Mouse (Mus musculus): ENCODE measurements around the gene Pax4. TPM values are rescaled to one million over a fixed set of nuclear protein-coding genes. Genes with fewer than 3 reads are reported as not detected.

The Pax4 gene
- polyA plus RNA-seq (2012; rRNA removed), result not detected in 2 replicates

- DNase-seq (ENCODE audit: low read depth), result no peak
Observed at GRCm38 (mm10) chr6:28449253-28449652, at the start of gene Pax4. Gene Pax4 (minus strand): TSS chr6:28449353.

GRCm38 (mm10) chr6:28497837-28498236 is 48.7 kb upstream of the Pax4 start:
- no peak for DNase-seq (ENCODE audit: low read depth)

DNA sequence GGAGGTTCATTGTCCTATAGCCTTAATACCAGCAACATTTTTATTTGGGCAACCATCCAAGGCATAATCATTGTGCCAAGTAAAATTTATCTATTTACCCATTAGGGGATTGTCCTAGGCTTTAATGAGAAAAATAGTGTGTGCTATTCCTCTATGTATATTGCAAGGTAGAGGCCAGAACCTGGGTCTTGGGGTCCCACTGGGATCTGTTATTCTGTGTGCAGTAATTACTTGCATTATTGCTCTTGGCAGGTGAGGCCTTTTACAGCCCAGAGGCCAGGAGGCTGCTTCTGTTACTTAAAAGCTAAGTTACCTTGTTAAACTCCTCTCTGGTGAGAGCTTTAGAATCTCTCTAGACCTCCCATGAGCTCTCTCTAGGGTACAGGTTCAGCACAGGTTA is 42.0 kb upstream of the Pax4 start:
- no peak for DNase-seq (ENCODE audit: low read depth)

GRCm38 (mm10) chr6:28490612-28491011 is 41.5 kb upstream of the Pax4 start:
- DNase-seq (ENCODE audit: low read depth), result no peak

DNA sequence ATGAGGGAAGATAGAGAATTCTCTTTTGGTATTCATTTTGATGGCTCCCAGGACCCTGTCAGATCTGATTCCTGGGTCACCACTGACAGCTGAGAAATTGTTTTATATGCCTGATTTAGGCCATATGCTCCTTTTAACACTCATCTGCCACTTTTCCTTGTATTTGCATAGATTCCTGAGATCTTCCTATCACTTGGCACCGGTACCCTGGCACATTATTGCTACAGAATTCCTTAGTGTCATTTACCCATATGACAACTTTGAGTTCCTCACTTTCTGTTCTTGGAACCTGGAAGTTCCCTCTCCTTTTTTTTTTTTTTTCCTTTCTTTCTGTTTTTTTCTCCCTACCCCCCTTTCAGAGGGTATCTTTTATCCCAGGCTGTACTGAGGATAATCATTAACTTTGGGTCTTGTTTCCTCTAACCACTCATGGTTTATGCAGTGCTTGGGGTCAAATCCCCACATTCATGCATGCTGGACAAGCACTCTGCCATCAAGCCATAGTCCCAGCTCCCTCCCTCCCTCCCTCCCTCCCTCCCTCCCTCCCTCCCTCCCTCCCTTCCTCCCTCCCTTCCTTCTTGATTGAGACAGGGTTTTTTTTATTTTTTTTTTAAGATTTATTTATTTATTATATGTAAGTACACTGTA is 39.2 kb upstream of the Pax4 start:
- DNase-seq (ENCODE audit: low read depth), result no peak

DNA sequence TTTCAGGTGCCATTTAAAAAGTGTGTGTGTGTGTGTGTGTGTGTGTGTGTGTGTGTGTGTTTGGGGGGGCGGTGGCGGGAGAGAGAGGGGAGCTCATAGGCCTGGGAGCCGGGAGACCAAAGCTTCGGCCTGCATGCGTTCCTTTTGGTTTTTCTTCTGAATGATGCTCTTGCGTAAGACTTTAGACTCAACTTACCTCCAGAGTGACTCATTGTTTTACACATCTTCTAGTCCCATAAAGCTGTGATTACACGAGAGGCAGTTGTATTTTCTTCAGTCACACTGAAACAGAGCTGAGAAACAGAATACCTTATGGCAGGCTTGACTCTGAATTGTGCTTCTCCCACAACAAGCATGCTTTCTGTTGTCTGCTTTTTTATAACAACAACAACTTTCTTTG is 37.8 kb upstream of the Pax4 start:
- DNase-seq (ENCODE audit: low read depth), result no peak

- no peak for DNase-seq (ENCODE audit: low read depth)
Observed at GRCm38 (mm10) chr6:28486471-28486870, 37.3 kb upstream of the Pax4 start.

- no peak for DNase-seq (ENCODE audit: low read depth)
Observed at GRCm38 (mm10) chr6:28486008-28486407, 36.9 kb upstream of the Pax4 start.

GRCm38 (mm10) chr6:28482711-28483315 is 33.7 kb upstream of the Pax4 start:
- DNase-seq (ENCODE audit: low read depth), result no peak

DNA sequence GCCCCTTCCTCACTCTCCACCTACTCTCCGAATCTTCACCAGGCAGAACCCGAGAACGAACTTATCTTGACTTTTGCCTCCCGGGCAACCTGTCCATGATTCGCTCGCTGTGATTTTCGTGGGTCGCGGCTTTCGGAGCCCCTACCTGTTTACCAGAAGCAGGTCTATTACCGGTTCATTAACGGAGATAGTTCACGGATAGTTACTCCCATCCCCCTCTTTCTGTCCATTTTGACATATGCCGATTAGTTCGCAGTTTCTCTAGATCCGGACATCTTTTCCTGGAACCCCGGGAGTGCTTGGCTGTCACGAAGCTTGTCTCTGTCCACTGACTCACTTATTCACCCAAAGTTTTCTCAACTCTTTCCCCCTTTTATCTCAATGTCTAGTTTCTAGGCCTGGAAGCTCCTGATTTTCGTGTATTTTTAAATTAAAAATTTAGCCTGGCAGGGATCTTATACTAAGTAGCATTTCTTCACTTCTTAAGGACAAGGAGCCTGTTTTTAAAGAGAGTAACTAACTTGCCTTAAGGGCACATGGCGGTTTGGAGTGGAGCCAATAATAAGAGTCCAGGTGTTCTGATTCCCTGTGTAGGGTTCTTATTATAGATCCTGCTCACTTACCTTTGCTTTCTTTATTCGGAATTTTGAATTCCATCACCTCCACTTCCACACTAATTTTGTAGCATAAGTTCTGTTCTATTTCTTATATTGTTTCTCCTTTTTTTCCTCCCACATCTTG is 31.8 kb upstream of the Pax4 start:
- DNase-seq (ENCODE audit: low read depth), result peak; percentile 70

- peak; percentile 99 for DNase-seq (ENCODE audit: low read depth)
Observed at GRCm38 (mm10) chr6:28479865-28480751, 31.0 kb upstream of the Pax4 start.

DNA sequence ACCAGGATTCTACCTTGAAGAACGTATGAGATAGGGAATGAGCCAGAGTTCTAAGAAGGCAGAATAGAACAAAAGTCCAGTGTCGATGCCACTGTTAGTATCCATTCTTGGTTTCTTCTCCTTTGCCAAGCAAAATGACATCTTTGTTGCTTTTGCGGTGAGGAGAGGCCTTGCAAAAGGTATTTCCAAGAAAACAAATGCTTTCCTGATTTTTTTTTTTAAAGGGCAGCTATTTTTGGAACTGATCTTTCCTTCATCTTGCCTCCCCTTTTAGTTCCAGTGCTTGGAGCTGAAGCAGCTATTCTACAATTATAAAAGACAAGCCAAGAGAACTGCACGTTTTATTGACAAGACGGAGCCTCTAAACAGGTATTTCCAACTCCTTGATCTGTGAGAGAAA is 25.7 kb upstream of the Pax4 start, which contains the start of gene Snd1:
Gene Snd1 (plus strand): TSS at position 301 of the 400 bp plus-strand sequence.
- no peak for DNase-seq (ENCODE audit: low read depth)

DNA sequence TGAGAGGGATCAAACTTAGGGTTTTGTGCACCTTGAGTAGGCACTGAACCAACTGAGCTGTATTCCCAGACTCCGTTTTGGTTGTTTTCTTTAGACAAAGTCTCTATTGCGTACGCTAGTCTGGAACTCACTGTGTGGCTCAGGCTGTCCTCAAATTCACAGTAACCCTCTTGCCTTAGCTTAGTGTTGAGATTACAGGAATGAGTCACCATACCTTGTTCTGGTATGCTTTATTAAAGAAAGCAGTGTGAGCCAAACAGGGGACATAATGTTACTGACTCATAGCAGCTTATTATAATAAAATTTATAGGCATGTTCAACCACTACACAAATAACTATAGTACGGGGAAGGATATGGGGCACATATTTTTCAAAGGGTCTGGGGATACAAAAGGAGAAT is 25.1 kb upstream of the Pax4 start:
- no peak for DNase-seq (ENCODE audit: low read depth)

DNA sequence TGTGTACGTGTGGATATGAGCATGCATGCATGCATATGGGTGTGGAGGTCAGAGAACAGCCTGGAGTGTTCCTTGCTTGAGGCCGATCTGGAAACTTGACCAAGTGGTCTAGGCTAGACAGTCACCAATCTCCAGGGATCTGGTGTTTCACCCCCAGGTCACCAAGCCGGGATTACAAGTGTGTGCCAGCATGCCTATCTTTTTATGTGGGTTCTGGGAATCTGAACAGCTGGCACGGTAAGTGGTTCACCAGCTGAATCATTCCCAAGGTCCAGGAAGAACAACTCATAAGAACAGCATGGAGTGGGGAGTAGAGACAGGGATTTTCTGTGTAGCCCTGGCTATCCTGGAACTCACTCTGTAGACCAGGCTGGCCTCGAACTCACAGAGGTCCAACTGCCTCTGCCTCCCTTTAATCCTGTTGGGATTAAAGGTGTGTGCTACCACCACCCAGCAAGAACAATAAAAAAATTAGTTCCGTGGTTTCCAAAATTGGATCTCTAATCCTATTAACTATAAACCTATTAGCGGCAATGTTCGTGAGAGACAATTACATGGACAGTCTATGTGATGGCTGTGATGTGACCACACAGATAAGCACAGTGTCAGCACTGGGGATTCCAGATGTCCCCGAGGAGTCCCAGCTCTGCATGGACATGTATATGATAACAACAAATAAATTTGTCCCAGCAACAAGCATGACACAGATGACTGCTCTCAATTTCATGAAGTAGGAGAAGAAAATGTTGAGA is 22.3 kb upstream of the Pax4 start:
- no peak for DNase-seq (ENCODE audit: low read depth)

- no peak for DNase-seq (ENCODE audit: low read depth)
Observed at GRCm38 (mm10) chr6:28470621-28471020, 21.5 kb upstream of the Pax4 start.

GRCm38 (mm10) chr6:28470017-28470602 is 21.0 kb upstream of the Pax4 start:
- no peak for DNase-seq (ENCODE audit: low read depth)

GRCm38 (mm10) chr6:28464630-28465029 is 15.5 kb upstream of the Pax4 start:
- DNase-seq (ENCODE audit: low read depth), result no peak

GRCm38 (mm10) chr6:28460534-28460933 is 11.4 kb upstream of the Pax4 start:
- DNase-seq (ENCODE audit: low read depth), result no peak

DNA sequence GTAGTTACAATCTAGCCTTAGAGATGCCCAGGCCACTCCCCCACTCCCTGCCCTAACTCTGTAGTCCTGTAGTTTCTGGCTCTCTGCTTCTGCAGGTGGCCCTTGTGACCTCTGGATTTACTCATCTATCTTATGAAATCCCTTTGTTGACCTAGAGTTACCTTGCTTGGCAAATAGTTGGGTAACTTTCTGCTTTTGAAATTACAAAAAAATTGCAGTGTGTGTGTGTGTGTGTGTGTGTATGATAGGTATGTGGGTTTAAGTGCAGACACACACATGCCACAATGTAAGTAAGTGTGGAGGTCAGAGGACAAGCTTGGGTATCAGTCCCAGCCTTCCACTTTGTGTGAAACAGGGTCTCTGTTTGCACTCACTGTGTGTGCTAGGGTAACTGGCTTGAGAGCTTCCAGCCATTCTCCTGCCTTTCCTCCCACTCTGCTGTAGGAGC is 10.1 kb upstream of the Pax4 start:
- DNase-seq (ENCODE audit: low read depth), result peak; percentile 70

- no peak for DNase-seq (ENCODE audit: low read depth)
Observed at GRCm38 (mm10) chr6:28450977-28451376, 1.8 kb upstream of the Pax4 start.

- DNase-seq (ENCODE audit: low read depth), result no peak
Observed at GRCm38 (mm10) chr6:28450481-28450880, 1.3 kb upstream of the Pax4 start.

All from gonadal fat pad, adult 2 months (tissue).